Mouse (Mus musculus) adrenal gland, postnatal 25 days (tissue): ENCODE data around the gene Guca2a. TPM values are rescaled to one million over a fixed set of nuclear protein-coding genes. Genes with fewer than 3 reads are reported as not detected.
"Not testable (repeated sequence)": the region's sequence is repeated elsewhere in the genome, so short reads cannot be mapped to it uniquely, and the experiment has no call there.

Experiments used
- DNase-seq: peaks from one replicate; pipeline ENCODE4 v3.0.0; 2021; ENCODE audit warnings: mixed read lengths
- long read RNA-seq: library from polyadenylated mRNA; stranded (forward); transcript quantifications from one replicate; pipeline ENCODE4 v2.0.0, GENCODE M21; 2021
- total RNA-seq: library from RNA; stranded (reverse); gene quantifications from 2 replicates; pipeline ENCODE4 v1.2.3, GENCODE M21; 2021

Gene Guca2a
- 0.58 TPM in 1 of 2 replicates, not detected in the other for total RNA-seq
- long read RNA-seq: 0 reads

DNA sequence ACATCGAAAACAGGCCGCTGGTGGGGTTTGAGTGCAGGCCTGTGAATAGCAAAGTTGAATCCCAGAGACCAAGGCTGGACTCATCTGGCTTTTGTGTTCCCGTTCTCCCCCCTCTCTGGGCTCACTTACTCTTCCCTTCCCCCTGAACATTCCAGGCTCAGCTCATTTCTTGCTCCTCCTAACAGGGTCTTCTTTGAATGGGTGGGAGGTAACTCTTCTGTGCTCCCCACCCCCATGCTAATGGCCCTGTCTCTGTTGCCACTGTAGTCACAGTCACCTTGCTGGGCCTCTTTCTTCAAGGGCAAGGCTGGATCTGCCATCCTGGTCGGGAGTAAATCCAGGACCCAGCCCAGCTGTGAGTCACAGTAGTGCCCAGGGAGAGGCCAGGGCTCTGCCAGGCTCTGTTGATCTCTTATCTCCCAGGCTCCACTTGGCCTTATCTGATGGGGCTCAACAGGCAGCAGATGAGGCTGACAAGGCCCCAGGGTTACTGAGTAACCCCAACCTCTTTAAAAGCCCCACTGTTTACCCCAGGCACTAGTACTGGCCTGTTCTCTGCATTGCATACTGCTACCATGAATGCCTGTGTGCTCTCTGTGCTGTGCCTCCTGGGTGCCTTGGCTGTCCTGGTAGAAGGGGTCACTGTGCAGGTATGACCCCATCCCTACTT is at the start of gene Guca2a:
Gene Guca2a (plus strand): TSS at position 529 of the 670 bp plus-strand sequence.
- DNase-seq: peak; percentile 63

DNA sequence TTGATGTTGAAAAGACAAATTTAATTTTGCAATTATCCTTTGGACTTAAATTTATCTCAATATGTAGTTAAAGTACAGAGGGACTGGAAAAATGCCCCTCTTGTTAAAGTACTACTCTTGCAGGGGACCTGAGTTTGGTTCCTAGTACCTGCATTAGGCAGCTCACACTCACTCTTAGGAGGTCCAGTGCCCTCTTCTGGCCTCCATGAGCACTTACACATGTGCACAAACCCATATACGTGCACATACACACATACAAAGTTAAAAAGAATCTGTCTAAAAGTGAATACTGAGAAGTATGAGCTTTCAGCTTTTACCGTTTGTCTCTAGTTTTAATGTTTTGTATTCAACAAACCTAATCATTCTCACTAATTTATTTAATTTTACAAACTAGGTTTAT is 49.5 kb upstream of the Guca2a start:
- no peak for DNase-seq

DNA sequence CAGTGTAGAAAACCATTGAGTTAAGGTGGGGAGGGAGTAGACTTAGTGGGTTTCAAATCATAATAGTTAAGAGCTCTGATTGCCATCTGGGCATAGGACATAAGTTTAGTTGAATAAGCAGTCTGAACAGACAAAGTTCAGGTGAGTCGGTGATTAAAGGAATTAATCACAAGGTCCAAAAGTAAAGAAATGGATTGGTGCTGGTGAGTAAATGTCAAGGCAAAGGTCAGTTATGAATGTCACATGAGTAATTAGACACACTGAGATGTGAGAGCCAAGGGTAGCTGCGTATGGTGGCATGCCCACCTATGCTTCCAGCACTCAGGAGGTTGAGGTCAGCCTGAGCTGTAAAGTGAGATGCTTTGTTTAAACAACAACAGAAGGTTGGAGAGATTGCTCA is 48.1 kb upstream of the Guca2a start:
- DNase-seq: no peak

DNA sequence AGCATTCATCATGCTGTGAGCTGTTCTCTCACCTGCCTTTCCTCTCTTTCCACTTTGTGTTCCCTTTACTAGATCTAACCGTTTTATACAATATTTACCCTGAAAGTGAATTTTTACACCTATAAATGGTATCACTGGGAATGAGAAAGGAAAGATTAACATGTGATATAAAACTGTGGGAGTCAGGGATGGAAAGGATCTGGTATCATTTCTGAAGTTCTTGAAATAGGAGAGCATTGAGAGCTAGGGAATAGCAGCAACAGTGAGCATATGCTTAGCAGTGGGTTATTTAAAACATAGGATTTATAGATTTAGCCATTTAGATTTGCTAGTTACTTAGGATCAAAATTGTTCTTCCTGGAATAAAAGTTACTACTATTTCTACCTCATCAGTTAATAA is 47.5 kb upstream of the Guca2a start:
- no peak for DNase-seq

DNA sequence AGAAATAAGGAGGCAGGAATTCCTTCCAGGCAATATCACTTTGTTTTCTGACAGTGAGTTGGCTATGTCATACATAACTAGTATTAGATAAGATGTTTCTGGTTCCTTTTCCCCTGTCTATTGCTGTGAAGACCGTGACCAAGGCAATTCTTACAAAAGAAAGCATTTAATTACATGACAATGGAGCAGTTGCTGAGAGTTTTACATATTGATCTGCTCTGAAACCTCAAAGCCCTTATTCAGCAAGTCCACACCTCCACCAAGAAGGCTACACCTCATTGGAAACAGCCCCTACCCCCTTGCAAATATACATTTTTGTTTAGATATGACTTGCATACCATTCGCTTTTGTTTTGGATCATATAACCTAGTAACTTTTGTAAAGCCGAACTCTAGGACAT is 45.0 kb upstream of the Guca2a start:
- DNase-seq: no peak

DNA sequence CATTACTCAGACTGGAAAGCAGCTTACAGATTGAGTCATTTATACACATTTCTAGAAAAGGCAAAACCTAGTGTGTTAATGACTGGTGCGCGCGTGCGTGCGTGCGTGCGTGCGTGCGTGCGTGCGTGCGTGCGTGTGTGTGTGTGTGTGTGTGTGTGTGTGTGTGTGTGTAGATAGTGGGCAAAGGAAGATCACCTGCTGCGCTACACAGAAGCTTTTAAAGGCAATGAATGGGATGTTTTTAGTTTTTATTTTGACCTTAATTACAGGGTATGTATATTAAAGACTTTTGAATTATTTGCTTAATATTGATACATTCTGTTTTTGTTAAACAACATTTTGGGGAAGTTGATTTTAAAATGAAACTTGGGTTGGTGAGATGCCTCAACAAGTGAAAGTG is 43.2 kb upstream of the Guca2a start:
- no peak for DNase-seq

DNA sequence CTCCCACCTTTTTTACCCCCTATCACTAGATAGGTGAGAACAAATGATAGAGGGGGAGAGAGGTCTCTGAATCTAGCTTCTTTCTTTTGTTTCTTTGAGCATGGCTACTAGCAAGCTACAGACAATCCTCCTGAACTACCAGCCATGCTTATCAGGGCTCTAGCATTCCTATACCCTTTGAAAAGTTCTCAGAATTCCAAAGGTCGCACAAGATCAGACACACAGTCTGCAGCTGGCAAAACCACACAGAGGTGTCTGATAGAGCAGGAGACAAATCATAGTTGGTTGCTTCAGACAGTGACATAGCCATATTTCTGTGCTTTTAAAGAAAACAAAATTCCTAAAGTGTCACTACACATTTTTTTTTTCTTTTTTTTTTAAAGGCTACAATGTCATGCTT is 37.9 kb upstream of the Guca2a start:
- DNase-seq: no peak

DNA sequence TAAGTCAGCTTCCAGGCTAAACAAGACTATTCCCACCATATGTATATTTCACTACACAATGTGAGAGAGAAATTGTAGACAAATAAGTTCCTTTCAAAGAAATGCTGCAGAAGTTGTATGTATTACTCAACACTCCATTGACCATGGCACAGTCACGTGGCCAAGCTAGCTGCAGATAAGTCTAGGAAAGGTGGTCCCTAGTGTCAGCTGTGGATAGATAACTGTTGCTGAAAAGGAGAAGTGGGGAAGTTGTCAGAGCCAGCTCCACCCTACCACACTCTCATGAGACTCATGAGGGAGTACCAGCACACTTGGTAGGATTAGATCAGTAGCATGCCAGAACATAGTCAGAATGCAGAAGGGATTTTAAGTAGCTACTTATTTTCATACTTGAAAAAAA is 28.0 kb upstream of the Guca2a start:
- no peak for DNase-seq

DNA sequence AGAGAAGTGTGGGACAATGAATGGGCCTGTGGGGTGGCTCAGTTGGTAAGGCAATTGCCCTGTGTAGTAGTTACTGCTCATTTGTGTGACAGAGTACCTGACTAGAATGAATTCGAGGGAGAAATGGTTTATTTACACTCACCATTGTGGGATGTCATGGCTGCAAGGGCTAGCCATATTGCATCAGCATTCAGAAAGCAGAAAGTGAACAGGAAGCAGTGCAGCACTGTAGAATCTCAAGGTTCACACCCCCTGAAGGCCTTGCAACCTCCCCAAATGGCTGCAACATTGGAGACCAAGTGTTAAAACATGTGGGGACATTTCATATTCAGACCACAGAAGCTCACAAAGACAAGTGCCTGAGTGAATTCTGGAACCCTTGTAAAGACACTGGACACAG is 23.4 kb upstream of the Guca2a start:
- DNase-seq: no peak

DNA sequence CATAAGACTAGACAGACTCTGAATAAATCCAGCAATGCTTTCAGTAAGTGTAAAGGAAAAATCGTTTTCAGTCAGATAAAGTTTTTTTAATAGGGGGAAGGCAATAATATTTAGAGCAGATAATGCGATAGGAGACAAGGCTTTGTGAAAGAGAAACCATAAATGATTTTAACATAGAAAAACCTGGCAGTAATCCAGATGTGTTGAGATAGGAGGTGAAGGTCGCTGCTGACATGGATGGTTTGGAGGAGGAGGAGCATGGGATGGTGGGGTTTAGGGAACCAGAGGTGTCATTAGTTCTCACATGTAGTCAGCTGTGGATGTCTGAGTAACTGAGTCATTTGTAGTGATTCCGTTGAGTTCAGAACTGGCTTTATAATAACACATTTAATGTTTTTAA is 22.8 kb upstream of the Guca2a start:
- no peak for DNase-seq

DNA sequence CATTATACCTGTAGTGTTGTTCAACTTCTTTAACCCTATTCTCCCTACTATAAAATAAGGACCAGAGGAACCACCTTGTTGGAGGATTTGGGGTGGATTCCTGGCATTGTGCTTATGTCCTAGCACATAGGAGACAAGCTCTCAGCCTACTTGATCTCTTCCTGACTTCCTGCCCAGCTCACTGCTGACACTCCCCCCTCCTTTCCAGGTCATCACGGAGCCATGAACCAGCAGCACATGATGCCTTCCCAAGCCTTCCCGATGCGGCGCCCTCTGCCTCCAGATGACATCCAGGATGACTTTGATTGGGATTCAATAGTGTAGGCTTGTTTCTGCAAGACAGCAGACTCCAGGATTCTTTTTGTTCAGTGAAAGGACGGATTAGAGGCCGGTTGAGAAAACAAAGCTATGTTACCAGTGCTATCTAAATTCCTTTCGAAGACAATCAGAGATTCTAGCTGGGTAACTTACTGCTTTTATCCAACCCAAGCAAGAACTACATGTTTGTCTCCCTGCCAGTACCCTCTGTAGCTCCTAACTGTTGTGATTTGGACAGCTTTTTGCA is 11.3 kb upstream of the Guca2a start:
- DNase-seq: no peak

DNA sequence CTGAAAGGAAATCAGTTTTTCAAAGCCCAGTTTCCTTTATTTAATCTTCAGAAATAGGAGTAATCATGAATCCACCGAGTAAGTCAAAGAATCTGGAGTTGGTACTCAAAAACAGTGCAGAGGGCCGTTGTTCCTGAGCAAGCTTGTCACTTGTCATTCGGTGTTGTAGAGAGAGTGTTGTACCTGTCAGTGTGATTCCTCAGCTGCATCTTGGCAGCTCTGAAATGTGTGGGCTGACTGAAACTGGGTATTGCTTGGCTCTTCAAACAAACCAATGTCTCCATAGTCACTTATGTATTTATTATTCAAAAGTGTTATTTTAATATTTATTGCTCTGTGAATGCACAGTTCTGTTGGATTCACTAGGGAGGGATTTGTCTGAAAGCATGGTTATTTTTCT is 10.6 kb upstream of the Guca2a start:
- DNase-seq: no peak

DNA sequence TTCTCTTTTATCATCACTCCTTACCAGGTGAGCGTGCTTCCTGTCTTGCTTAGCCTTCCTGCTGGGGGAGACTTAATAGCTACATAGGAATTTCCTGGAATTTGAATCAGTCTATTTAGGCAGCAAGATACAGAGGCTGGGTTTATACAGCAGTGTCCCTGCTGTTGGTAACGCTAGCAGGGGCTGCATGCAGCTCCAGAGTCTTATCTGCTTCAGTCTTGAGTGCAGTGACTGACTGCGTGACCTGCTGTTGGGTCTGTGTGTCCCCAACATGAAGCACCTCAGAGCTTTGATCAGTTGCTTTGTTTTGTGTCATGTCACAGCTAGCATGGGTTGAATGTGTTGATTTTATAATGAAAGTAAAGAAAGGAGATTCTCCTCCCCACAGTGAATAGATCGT is 10.2 kb upstream of the Guca2a start:
- DNase-seq: no peak

DNA sequence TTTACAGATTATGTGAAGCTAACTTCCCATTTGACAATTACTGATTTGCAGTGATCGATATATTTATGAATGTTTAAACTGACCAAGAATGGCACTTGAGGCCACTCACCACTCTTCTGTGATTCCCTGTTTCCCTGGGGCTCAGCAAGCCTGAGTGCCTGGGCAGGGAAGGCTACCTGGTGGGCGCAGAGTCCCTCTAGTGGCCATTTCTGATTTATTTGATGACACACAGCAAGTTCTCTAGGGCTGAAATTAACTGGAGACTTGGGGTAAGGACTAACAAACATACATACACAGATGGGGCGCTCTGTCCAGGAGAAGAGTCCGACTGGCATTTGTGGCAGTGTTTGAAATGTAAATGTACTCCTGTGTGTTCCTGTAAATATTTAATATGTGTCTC is 9.1 kb upstream of the Guca2a start:
- not testable (repeated sequence) for DNase-seq

DNA sequence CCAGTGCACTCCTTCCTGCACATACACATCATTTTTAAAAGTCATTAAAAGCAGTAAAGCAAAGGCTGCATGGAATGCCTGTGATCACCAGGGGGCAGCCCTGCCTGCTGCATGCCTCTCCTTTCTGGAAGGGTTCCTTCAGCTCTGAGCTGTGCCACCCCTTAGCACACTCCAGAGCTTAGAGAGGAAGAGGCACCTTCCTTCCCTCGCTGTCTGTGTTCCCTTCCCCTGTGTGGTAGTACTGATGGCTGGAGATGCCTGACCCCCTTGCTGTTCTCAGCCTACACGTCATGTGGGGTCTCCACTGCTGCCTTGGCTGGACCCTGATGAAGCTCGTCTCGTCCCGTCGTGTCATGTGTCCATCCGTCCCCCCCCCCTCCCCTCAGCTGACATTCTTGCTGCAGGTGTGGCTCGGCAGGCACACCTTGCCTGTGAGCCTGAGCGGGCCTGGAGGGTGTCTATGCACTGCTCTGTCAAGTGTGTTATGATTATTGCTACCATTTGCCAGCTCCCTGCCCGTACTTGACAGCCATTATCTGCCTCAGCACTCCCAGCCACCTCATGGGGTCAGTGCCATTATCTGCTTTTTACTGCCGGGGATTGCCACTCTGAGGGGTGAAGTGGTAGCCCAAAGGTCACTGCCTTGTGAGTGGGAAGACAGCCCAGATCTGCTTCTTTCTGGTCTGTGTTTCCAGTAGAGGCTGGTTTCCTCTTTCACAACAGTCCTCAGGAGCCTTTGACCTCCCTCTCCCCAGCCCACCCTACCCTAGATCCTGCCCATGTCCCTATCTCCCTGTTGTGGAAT is 6.2 kb upstream of the Guca2a start:
- DNase-seq: peak; percentile 39

DNA sequence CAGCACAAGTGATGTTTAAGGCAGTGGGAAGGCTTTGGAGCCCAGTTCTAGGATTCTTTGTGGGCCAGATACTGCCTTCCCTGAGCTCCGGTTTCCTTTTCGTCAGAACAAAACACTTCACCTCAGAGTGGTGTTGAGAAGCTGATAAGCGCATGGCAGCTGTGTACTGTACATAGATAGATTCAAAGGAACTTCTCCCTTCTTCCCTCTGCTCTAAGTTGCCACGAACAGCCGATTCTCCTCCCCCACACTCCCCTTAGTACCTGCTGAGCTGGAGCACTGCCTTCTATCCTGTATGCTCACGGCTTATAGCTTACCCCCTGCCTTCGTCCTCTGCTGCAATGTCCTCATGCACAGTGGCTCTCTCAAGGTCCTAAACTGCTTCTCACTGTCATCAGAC is 4.8 kb upstream of the Guca2a start:
- no peak for DNase-seq

DNA sequence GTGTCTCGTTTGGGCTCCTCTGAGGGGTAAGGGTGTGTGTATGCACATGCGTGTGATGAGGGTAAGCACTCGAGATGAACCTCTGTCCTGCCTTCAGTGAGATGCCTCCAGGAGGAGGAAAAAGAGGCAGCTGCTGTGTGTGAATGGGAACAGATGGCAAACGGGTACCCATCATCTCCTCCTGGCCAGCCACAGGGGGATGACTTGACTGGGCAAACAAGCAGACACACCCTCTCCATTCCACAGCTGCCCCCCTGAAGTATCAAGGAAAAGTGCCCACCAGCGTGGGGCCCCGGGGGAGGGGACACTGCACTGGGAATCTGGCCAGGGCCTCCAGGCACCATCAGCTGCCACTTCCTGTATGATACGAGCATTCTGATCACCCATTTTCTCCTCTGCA is 4.2 kb upstream of the Guca2a start:
- DNase-seq: no peak

DNA sequence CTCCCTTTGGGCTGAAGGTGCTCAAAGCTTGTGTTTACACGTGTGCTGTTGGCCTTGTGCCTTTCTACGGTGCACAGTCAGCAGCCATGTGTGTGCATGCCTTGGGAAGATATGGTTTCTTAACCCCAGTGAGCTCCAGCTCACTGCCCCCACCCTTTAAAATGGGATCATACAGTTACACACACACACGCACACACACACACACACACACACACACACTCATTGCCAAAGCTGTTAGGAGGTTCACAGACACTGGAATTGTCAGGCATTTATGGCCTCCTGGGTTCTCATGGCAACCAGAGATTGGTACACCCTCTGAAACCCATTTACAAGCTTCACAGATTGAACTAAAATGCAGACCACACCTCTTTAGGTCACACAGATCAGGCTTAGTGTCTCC is 3.6 kb upstream of the Guca2a start:
- no peak for DNase-seq

DNA sequence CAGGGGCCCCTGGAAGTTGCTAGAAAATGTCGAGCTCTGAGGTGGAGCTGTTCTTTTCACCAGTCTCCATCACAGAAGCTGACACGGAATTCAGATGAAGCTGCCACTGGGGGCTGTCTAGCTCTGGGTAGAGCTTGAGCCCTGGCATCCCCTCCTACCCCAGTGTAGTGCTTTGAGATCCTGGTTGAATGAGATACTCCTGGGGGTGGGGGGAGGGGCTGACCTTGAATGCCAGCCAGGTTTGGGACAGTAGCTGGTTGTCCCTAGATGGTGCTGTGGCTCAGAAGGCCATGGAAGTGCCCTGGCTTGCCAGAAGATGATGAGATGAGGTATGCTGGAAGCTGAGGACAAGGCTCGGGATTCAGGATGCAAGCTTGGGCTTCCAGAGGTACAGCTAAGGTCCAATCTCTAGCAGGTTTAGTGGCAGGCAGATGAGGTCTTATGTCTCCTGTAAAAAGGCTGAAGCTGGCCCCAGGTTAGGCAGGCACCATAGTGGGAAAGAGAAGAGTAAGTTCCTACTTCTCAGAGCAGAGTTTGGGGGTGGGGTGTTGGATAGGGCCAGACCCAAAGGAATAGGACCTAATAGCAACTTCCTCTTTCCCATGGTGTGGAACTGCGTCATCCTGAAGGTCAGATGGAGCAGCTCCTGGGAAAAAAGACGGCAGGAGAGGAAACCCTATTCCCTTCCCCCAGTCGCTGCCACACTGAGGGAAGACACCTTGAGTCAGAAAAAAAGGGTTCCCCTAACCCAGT is 2.4 kb upstream of the Guca2a start:
- DNase-seq: no peak

DNA sequence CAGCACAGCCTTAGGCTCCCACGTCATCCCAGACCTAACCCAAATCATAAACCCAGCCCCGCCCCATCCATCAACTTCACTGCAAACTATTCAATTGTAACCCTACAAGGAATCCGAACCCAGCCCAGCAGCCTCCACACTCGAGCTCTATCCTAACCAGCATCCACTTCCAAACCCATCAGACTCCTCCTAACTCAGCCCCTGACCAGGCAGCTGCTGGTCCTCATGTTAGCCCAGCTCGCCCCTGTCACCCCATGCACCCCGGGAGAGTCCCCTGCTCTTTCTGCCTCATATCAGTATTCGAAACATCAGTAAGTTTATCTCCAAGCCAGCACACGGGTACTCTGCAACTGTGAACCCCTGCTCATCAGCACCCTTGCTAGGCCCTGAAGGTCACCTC is 1.8 kb upstream of the Guca2a start:
- no peak for DNase-seq

DNA sequence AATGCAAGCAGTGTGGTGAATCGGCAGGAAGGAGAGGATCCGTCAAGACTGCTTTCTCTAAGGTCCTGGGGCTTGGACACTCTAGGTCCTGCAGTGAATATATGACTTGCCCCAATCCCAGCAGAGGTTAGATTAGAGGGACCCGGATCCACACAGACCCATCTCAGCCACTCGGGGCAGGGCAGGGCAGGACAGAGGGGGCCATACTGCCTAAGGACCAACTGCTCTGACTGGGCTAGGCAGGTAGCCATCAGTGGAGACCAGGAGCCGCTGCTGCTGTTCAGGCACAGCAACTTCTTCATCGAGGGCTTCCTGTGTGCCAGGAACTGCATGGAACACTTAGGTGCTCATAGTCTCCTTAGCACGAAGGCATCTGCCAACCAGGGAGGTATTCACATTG is 773 bp upstream of the Guca2a start:
- no peak for DNase-seq

DNA sequence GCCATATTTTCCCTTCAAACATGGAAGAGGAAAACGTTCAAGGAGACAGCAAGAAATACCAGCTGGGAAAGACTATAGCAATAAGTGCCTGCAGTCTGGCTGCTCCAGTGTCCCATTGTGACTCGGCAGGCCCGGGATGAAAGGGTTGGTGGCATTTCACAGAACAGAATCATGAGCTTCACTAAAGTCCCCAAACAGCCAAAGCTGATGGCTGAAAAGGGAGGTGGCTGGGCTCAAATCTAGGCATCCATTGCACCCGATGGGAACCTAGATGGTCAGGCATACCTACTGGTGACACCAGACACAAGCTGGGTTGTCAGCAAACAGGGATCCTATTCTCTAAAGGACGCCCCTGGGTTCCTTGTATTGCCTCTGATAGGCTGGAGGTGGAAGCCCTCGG is 442 bp downstream of the Guca2a start:
- no peak for DNase-seq

DNA sequence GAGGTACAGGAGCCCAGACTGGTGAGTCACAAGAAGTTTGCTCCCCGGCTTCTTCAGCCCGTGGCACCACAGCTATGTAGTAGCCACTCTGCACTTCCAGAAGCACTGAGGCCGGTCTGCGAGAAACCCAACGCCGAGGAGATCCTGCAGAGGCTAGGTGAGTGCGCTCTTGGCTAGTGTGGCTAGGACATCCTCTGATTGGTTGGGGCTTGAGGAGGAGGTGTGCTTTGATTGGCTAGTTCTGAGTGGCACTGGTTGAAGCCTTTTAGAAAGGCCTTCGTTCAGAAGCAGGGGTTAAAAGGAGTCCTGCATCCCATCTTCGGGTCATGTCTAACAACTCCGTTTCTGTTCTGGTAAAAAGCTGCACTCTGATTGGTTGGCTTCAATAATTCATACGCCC is 1.2 kb downstream of the Guca2a start:
- DNase-seq: no peak
